Mouse (Mus musculus) megakaryocyte, embryonic 14.5 days (primary cell): ENCODE results near the gene H2al1d.
"Not testable (repeated sequence)": the region's sequence is repeated elsewhere in the genome, so short reads cannot be mapped to it uniquely, and the experiment has no call there.

Experiments used
- FLI1 ChIP-seq: IDR thresholded peaks from 2 replicates; pipeline ENCODE4 v1.6.1; 2012; ENCODE audit warnings: low read length, inconsistent platforms, mixed read lengths
- GATA1 ChIP-seq: IDR thresholded peaks from 3 replicates; pipeline ENCODE4 v1.6.1; 2012; ENCODE audit warnings: mixed read lengths, low read length, inconsistent platforms, borderline replicate concordance

DNA sequence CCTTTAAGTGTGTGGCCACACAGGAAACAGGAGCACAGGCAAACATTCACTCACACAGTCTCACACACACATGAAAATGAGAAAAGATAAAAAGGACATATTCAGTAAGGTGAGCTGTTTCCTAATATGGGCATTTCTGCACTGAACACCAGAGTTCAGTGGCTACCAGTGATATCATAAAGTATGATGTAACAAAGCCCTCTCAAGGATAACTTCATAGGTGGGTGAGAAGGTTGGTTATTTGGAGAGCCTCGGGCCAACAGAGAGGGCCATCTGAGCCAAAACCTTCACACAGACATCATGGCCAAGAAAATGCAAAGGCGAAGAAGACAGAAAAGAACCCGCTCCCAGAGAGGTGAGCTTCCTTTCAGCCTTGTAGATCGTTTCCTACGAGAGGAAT lies 15.7 kb downstream of the H2al1d start, which contains the start of gene H2al1i:
- not testable (repeated sequence) for TF ChIP-seq FLI1, GATA1
